Mouse (Mus musculus): ENCODE results near the gene Dusp19. TPM values are rescaled to one million over a fixed set of nuclear protein-coding genes. Genes with fewer than 3 reads are reported as not detected.
A peak's percentile ranks its signal among the peaks of the same experiment; 100 is the strongest.

Gene Dusp19
- 10 to 100 TPM; 16.1 to 22.1 (median 20.9) TPM for polyA plus RNA-seq (2017; shearing (Covaris generic))

GRCm38 (mm10) chr2:80616854-80617737, at the start of gene Dusp19, which contains the start of gene Nup35:
Gene Dusp19 (plus strand): TSS chr2:80617045.
Gene Nup35 (plus strand): TSS chr2:80617236.
- peak; percentile 98 for ATAC-seq

- no peak for ATAC-seq
Measured at GRCm38 (mm10) chr2:80567411-80567810, 49.4 kb upstream of the Dusp19 start.

GRCm38 (mm10) chr2:80570656-80571055, 46.2 kb upstream of the Dusp19 start:
- no peak for ATAC-seq

GRCm38 (mm10) chr2:80577286-80577685, 39.6 kb upstream of the Dusp19 start:
- no peak for ATAC-seq

- no peak for ATAC-seq
Measured at GRCm38 (mm10) chr2:80579253-80579891, 37.5 kb upstream of the Dusp19 start.

- peak; percentile 23 for ATAC-seq
Measured at GRCm38 (mm10) chr2:80580311-80580961, 36.4 kb upstream of the Dusp19 start.

GRCm38 (mm10) chr2:80581043-80581711, 35.7 kb upstream of the Dusp19 start, which contains the start of gene Nckap1:
Gene Nckap1 (minus strand): TSS chr2:80581380.
- ATAC-seq = peak; percentile 82

GRCm38 (mm10) chr2:80582356-80582755, 34.5 kb upstream of the Dusp19 start:
- ATAC-seq = no peak

GRCm38 (mm10) chr2:80594215-80594918, 22.5 kb upstream of the Dusp19 start:
- no peak for ATAC-seq

GRCm38 (mm10) chr2:80596960-80597359, 19.9 kb upstream of the Dusp19 start:
- ATAC-seq = no peak

- no peak for ATAC-seq
Measured at GRCm38 (mm10) chr2:80599850-80600249, 17.0 kb upstream of the Dusp19 start.

GRCm38 (mm10) chr2:80600611-80601010, 16.2 kb upstream of the Dusp19 start:
- no peak for ATAC-seq

- no peak for ATAC-seq
Measured at GRCm38 (mm10) chr2:80602756-80603155, 14.1 kb upstream of the Dusp19 start.

GRCm38 (mm10) chr2:80603771-80604426, 12.9 kb upstream of the Dusp19 start:
- ATAC-seq = no peak

- ATAC-seq = no peak
Measured at GRCm38 (mm10) chr2:80612286-80612685, 4.6 kb upstream of the Dusp19 start.

- ATAC-seq = no peak
Measured at GRCm38 (mm10) chr2:80612796-80613195, 4.0 kb upstream of the Dusp19 start.

GRCm38 (mm10) chr2:80618991-80619390, 2.1 kb downstream of the Dusp19 start:
- ATAC-seq = no peak

GRCm38 (mm10) chr2:80621921-80622320, 5.1 kb downstream of the Dusp19 start:
- no peak for ATAC-seq

- ATAC-seq = no peak
Measured at GRCm38 (mm10) chr2:80624523-80624922, 7.7 kb downstream of the Dusp19 start.

GRCm38 (mm10) chr2:80632336-80633026, 15.6 kb downstream of the Dusp19 start:
- no peak for ATAC-seq

Measured in inflammation-experienced regulatory T-cells, adult 6 months (primary cell).